Mouse (Mus musculus) forebrain, embryonic 15.5 days (tissue): ENCODE measurements around the gene Dlg2. TPM values are rescaled to one million over a fixed set of nuclear protein-coding genes. Genes with fewer than 3 reads are reported as not detected.

Source experiments
- ATAC-seq: fragments of 200-750 bp; cut with Nextera tagmentation; replicated peaks from 2 replicates; pipeline ENCODE4 v1.8.0; 2017; ENCODE audit warnings: mild to moderate bottlenecking, moderate TSS enrichment, moderate library complexity
- H3K27ac ChIP-seq: fragments of 300-500 bp; sonication (generic); replicated peaks from 2 replicates; pipeline ENCODE4 v1.5.1; 2015; ENCODE audit warnings: mild to moderate bottlenecking, inconsistent platforms
- H3K27me3 ChIP-seq: fragments of 300-500 bp; sonication (generic); 2 replicates; pipeline ENCODE4 v1.6.1; 2015; ENCODE audit warnings: inconsistent platforms
- H3K36me3 ChIP-seq: fragments of 300-500 bp; sonication (generic); 2 replicates; pipeline ENCODE4 v1.6.1; 2015; ENCODE audit warnings: mild to moderate bottlenecking, inconsistent platforms
- H3K4me1 ChIP-seq: fragments of 300-500 bp; sonication (generic); 2 replicates; pipeline ENCODE4 v1.6.1; 2015; ENCODE audit warnings: inconsistent platforms
- H3K4me2 ChIP-seq: fragments of 300-500 bp; sonication (generic); replicated peaks from 2 replicates; pipeline ENCODE4 v1.6.1; 2015; ENCODE audit warnings: mild to moderate bottlenecking, inconsistent platforms
- H3K4me3 ChIP-seq: fragments of 300-500 bp; sonication (generic); 2 replicates; pipeline ENCODE4 v1.5.1; 2015; ENCODE audit warnings: mild to moderate bottlenecking, inconsistent platforms
- H3K9ac ChIP-seq: fragments of 300-500 bp; sonication (generic); replicated peaks from 2 replicates; pipeline ENCODE4 v1.6.1; 2015; ENCODE audit warnings: mild to moderate bottlenecking, inconsistent platforms
- H3K9me3 ChIP-seq: fragments of 300-500 bp; sonication (generic); 2 replicates; pipeline ENCODE4 v1.6.1; 2016; ENCODE audit warnings: inconsistent platforms
- WGBS: fragments of 180-500 bp; shearing (Covaris S2); methylation state at CpG from one replicate; pipeline ENCODE4 v1.1.7; 2015; ENCODE audit warnings: mixed read lengths; 5-methylcytosine and 5-hydroxymethylcytosine counted together
- polyA plus RNA-seq: library from polyadenylated mRNA; unstranded; fragments of >200 nt; fragmentation: Nextera tagmentation; extraction: Ambion mirVana; gene quantifications from 2 replicates; pipeline ENCODE4 v1.2.1, GENCODE M21; 2015

The Dlg2 gene
- polyA plus RNA-seq, 1 experiment from 2014 or later: 24.5 TPM

DNA sequence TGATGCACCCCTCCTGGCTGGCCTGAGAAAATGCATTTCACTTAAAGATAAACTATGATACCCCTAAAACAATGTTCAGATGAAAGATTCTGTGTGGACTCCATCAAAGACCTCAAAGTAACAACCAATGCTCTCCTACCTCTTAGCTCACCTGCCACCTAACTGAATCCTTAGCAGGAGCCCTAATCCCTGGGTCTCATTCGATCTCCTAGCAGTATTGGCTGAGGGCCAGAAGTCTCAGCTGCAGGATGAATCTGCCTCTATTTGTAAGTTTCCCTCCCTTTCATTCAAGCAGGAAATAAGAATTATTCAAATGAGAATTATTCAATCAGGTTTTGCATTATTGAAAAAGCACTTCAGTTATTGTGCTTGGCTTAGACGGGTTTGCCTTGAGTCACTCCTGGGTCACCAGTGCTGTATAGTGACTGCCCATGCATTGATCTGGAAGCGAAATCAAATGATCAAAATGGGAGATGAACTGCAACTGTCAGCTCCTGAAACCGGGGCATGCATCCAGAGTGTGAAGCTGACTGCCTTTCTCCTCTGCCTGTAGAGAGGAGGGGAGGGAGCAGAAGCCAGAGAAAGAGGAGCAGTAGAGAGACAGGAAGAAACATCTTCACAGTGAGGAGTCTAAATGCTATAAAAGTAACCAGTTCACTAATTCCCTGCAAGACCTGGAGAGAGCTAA, 1924.7 kb downstream of the Dlg2 start:
- WGBS: 23% methylated on average over 4 of the region's 4 CpGs
- ATAC-seq: peak; percentile 74
- Histone ChIP-seq H3K27me3 (no peaks in the 10 kb centered on the region), H3K4me3 (no peak overlapping the region), H3K9ac (no peak overlapping the region), H3K9me3 (no peaks in the 10 kb centered on the region), H3K4me1 (peaks cover 14% of the 10 kb centered on the region), H3K36me3 (no peaks in the 10 kb centered on the region), H3K4me2 (no peak overlapping the region), H3K27ac (peak overlapping the region; percentile 74)

DNA sequence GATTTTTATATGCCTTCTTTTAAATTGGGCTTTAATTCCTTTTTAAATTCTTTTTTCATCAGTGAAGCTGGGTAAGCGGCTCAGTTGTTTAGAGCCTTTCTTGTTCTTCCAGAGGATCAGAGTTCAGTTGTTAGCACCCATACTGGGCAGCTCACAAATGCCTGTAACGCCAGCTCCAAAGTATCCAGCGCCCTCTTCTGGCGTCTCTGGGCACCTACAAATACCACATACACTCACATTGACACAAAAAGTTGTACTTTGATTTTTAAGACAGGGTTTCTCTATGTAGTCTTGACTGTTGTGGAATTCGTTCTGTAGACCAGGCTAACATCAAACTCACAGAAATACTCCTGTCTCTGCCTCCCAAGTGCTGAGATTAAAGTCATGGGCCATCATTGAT, 1932.0 kb downstream of the Dlg2 start:
- 70% methylated on average over 5 of the region's 5 CpGs for WGBS
- Histone ChIP-seq H3K27me3 (no peaks in the 10 kb centered on the region), H3K9me3 (no peaks in the 10 kb centered on the region; the same call in 1 of the 2 replicates), H3K4me2 (no peak overlapping the region), H3K9ac (no peak overlapping the region), H3K4me3 (no peak overlapping the region), H3K4me1 (no peaks in the 10 kb centered on the region), H3K27ac (no peak overlapping the region), H3K36me3 (no peaks in the 10 kb centered on the region)
- no peak for ATAC-seq

DNA sequence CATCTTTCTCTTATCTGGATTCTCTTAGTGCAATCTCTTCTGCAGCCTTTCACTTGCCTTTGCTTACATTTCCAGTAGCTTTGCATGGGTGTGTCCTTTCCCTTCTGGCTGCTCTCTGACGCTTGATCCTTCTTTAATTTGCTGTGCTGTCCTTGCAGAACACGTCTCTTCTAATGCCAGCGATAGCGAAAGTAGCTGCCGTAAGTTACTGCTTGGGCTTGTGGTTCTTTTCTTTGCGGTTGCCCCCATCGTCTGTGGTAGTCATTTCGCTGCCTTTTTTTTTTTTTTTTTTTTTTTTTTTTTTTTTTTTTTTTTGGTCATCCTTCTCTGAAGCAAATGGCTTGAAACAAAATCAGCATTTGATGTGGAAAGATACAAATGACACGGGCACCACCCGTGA, 1944.0 kb downstream of the Dlg2 start:
- Histone ChIP-seq H3K36me3 (no peaks in the 10 kb centered on the region), H3K4me1 (no peaks in the 10 kb centered on the region), H3K27ac (no peak overlapping the region), H3K9me3 (no peaks in the 10 kb centered on the region), H3K4me3 (no peak overlapping the region), H3K4me2 (no peak overlapping the region), H3K9ac (no peak overlapping the region), H3K27me3 (no peaks in the 10 kb centered on the region)
- WGBS: 84% methylated on average over 10 of the region's 10 CpGs
- no peak for ATAC-seq

DNA sequence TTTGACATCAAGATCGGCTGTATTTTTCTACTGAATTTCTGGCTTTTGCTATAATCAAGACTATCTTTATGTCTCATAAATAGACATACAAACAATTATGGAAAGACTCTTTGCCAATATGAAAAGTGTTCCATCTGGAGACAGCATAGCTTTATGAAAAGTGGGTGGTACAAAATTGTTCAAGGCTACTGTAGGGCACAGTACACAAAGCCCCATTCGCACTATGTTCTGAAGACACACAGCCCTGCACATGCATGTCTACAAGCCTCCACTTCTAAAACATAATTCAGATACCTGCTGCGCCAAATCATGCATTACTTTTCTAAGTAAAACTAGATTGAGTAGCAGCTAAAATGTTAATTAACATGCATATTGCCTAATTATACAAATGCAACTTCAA, 1946.5 kb downstream of the Dlg2 start:
- Histone ChIP-seq H3K4me2 (no peak overlapping the region), H3K27ac (no peak overlapping the region), H3K4me1 (no peaks in the 10 kb centered on the region), H3K4me3 (no peak overlapping the region), H3K36me3 (no peaks in the 10 kb centered on the region), H3K9me3 (no peaks in the 10 kb centered on the region), H3K27me3 (no peaks in the 10 kb centered on the region), H3K9ac (no peak overlapping the region)
- no peak for ATAC-seq
- WGBS: 90% methylated on average over 3 of the region's 3 CpGs

DNA sequence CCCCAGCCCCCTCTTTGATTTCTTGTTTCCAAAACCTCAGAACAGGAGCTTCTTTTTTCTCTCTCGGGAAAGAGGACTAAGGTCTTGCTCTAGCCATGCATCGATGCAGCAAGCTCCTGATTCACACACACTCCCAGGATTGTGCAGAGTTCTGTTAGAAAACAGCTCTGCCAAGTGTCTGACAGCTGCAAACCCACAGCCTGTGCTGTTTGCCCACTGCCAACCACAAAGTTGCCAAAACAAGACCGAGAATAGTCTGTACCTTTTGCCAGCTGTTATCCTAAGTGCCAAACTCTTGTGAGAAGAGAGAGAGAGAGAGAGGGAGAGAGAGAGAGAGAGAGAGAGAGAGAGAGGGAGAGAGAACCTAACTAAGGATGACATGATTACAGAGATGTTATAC, 1948.2 kb downstream of the Dlg2 start:
- H3K9me3 ChIP-seq: no peaks in the 10 kb centered on the region
- H3K4me3 ChIP-seq: no peak overlapping the region
- no peak for ATAC-seq
- WGBS: 54% methylated on average over 3 of the region's 3 CpGs
- H3K4me1 ChIP-seq: no peaks in the 10 kb centered on the region
- no peak overlapping the region for H3K27ac ChIP-seq
- no peaks in the 10 kb centered on the region for H3K36me3 ChIP-seq
- H3K4me2 ChIP-seq: no peak overlapping the region
- no peak overlapping the region for H3K9ac ChIP-seq
- no peaks in the 10 kb centered on the region for H3K27me3 ChIP-seq

DNA sequence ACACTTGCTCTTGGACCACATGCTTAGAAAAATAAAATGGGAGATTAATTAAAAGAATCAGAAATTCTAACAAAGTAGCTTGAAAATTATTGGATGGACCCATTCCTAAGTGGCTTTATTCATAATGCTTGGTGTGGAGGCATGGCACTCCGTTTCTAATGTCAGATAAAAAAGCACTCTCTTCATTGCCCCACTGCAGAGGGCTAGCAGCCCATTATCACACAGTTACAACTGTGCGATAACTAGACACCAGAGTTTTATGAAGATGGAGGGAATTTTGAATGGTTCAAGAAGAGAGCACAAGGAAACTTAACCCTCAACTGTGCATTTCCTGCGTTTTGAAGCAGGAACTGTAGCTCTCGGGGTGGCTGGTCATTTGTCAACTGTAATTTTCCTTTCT, 1950.8 kb downstream of the Dlg2 start:
- Histone ChIP-seq H3K27ac (no peak overlapping the region), H3K4me2 (no peak overlapping the region), H3K9ac (no peak overlapping the region), H3K4me1 (no peaks in the 10 kb centered on the region), H3K4me3 (no peak overlapping the region), H3K36me3 (peaks cover 3% of the 10 kb centered on the region; the same call in 1 of the 2 replicates), H3K27me3 (no peaks in the 10 kb centered on the region), H3K9me3 (no peaks in the 10 kb centered on the region)
- WGBS: 85% methylated on average over 4 of the region's 4 CpGs
- ATAC-seq: no peak

DNA sequence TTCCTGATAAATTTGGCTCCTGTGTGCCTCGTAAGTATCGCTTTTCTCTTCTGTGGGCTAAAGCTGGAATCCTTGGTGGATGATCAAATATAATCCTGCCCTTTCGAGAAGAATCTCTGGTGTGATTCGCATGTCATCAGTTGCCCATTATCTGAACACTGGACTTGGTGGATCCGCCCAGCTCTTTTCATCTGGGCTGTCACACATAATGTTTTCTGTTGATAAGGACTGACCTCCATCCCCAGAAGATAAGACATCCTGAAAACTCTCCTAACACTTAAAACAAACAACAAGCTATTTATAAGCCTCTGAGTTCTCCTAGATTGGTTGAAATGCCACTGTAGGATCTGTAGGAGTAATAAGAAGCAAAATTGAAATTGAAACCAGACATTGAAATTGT, 1952.2 kb downstream of the Dlg2 start:
- H3K27ac ChIP-seq: no peak overlapping the region
- H3K9ac ChIP-seq: no peak overlapping the region
- no peaks in the 10 kb centered on the region for H3K9me3 ChIP-seq
- H3K4me3 ChIP-seq: no peak overlapping the region
- H3K36me3 ChIP-seq: peaks cover 3% of the 10 kb centered on the region; the same call in 1 of the 2 replicates
- no peak overlapping the region for H3K4me2 ChIP-seq
- no peaks in the 10 kb centered on the region for H3K27me3 ChIP-seq
- 82% methylated on average over 5 of the region's 5 CpGs for WGBS
- no peak for ATAC-seq
- no peaks in the 10 kb centered on the region for H3K4me1 ChIP-seq

DNA sequence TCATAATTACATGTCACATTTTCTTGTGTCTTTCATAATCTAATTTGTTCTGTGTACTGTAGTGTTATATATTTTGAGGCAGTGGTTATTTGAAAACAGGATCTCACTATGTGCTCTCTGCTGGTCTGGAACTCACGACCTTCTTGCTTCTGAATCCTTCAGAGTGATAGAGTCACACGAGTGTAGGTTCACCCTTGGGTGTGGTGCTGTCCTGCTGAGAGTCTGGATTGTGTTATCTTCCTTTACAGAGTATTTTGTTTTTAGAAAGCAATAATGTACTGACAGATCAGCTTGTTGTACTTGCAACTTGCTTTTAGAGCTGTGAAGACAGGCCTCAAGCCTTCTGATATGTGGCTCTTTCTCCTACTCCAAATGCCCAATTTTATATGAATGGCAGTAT, 1953.8 kb downstream of the Dlg2 start:
- H3K9me3 ChIP-seq: no peaks in the 10 kb centered on the region
- H3K4me2 ChIP-seq: no peak overlapping the region
- no peaks in the 10 kb centered on the region for H3K4me1 ChIP-seq
- H3K9ac ChIP-seq: no peak overlapping the region
- no peak for ATAC-seq
- peaks cover 3% of the 10 kb centered on the region; the same call in 1 of the 2 replicates for H3K36me3 ChIP-seq
- H3K27me3 ChIP-seq: no peaks in the 10 kb centered on the region
- no peak overlapping the region for H3K4me3 ChIP-seq
- WGBS: 78% methylated on average over 2 of the region's 2 CpGs
- no peak overlapping the region for H3K27ac ChIP-seq

DNA sequence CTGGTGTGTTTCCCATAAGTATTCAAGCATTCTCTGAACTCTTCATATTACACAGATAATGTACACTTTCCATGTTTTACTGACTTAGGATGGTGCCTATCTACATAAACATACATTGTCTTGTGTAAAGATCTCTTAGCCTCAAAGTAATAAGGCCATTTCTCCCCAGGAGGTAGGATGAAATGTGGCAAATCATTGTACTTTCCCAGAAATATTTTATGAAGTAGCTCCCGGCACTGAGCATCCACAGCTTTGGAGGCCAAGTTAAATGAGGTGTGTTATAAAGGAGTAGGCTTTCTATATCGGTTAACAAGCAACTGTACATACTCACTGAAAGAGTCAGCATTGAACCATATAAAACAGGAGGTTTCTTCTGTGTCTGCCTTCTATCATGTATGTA, 1960.7 kb downstream of the Dlg2 start:
- WGBS: 86% methylated on average over 2 of the region's 2 CpGs
- no peaks in the 10 kb centered on the region for H3K27me3 ChIP-seq
- H3K4me3 ChIP-seq: no peak overlapping the region
- no peaks in the 10 kb centered on the region for H3K4me1 ChIP-seq
- H3K27ac ChIP-seq: no peak overlapping the region
- H3K9ac ChIP-seq: no peak overlapping the region
- no peaks in the 10 kb centered on the region for H3K9me3 ChIP-seq
- H3K4me2 ChIP-seq: no peak overlapping the region
- no peak for ATAC-seq
- peaks cover 6% of the 10 kb centered on the region; the same call in 1 of the 2 replicates for H3K36me3 ChIP-seq

DNA sequence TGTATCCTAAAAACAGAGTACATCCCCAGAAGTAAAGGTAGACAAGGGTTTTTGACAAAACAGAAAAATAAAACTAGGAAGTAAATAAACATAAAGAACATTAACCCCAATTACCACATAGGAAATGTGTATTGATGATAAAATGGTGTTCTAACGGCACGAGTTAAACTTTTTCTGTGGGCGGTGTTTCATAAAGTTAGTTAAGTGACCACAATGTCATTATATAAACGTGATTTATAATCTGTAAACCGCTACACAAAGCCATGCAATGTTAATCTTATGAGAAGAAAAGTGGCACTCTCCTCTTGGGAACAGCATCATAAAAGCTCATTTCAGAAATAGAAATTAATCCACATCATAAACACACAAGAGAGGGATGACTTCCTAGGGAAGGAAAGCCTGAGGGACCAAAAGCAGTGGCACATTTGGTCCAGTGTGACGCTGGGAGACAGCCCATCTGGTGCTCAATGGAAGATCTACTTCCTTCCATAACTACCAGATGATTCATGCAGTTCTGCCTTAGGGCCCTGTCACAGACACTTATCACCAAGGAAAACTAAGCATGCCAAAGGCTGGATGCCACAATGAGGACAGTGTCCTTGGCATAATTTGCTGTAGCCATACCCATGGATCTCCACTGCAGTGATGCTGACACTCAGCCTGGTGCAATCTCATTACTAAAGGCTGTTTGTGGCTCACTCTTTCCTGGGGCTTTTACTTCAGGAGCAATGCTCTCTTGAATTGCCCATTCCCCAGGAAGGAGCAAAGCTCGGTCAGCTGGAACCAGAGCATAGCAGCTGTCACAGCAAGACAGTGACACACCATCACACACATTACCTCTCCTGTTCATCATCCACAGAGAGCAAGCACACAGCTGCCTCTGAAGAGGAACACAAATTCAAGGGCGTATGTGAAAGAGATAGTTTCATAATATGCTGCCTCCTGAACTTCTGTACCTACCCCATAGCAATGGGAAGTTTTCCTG, 1963.3 kb downstream of the Dlg2 start:
- 88% methylated on average over 8 of the region's 8 CpGs for WGBS
- Histone ChIP-seq H3K27me3 (no peaks in the 10 kb centered on the region), H3K4me3 (no peak overlapping the region), H3K27ac (no peak overlapping the region), H3K4me2 (no peak overlapping the region), H3K9ac (no peak overlapping the region), H3K4me1 (no peaks in the 10 kb centered on the region), H3K9me3 (no peaks in the 10 kb centered on the region), H3K36me3 (peaks cover 8% of the 10 kb centered on the region; the same call in 1 of the 2 replicates)
- ATAC-seq: no peak

DNA sequence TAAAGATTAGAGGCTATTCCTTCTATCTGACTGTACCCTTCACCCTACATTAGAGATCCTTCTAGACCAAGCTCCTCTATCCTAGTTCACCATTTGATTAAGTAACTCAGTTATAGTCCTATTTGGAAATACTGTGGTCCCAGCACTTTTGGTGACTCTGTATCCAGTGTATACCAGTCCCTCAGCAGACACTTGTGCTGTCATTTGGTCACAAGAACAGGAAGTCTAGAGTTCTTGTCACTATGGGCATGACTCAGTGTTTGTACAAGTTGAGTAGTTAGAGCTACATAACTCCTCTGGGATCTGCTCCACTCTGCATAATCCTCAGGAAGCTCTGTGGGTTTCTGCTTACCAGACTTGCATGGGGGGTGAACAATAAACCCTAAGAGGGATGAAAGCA, 1965.1 kb downstream of the Dlg2 start:
- Histone ChIP-seq H3K9ac (no peak overlapping the region), H3K27me3 (no peaks in the 10 kb centered on the region), H3K4me3 (no peak overlapping the region), H3K36me3 (peaks cover 8% of the 10 kb centered on the region; the same call in 1 of the 2 replicates), H3K9me3 (no peaks in the 10 kb centered on the region), H3K27ac (no peak overlapping the region), H3K4me2 (no peak overlapping the region), H3K4me1 (no peaks in the 10 kb centered on the region)
- no peak for ATAC-seq

DNA sequence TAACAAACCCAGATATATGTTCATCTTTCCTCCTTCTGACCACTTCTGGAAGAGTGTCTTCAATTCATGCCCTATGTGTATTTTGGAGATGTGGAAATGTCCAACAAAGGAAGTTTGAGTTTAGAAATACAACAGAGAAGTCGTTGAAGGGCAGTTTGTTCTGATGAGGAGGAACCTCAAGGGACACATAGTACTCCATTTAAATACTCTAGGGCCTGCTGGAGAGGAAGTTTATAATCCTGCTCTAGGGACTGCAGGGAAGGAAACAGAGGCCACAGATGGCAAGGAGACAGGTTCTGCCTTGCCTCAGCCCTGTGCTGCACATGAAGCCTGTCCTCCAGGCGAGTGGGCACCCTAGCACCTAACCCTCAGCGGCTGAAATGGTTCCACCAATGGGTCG, 1965.6 kb downstream of the Dlg2 start:
- Histone ChIP-seq H3K4me1 (no peaks in the 10 kb centered on the region), H3K9ac (no peak overlapping the region), H3K27me3 (no peaks in the 10 kb centered on the region), H3K36me3 (peaks cover 8% of the 10 kb centered on the region; the same call in 1 of the 2 replicates), H3K27ac (no peak overlapping the region), H3K4me3 (no peak overlapping the region), H3K9me3 (no peaks in the 10 kb centered on the region), H3K4me2 (no peak overlapping the region)
- ATAC-seq: no peak
- 88% methylated on average over 4 of the region's 4 CpGs for WGBS
